Mouse (Mus musculus) midbrain, embryonic 10.5 days (tissue): ENCODE data around the gene Macf1. TPM values are rescaled to one million over a fixed set of nuclear protein-coding genes. Genes with fewer than 3 reads are reported as not detected.

ENCODE experiments used
- DNase-seq: peaks from one replicate; pipeline ENCODE4 v3.0.0-alpha.2; 2017; ENCODE audit warnings: low spot score
- H3K27ac ChIP-seq: fragments of 300-500 bp; sonication (generic); replicated peaks from 2 replicates; pipeline ENCODE4 v1.5.1; 2016; ENCODE audit warnings: mild to moderate bottlenecking
- H3K27me3 ChIP-seq: fragments of 300-500 bp; sonication (generic); 2 replicates; pipeline ENCODE4 v1.6.1; 2016; ENCODE audit warnings: low read depth, mild to moderate bottlenecking; ENCODE audit not compliant: poor library complexity, severe bottlenecking
- H3K36me3 ChIP-seq: fragments of 300-500 bp; sonication (generic); 2 replicates; pipeline ENCODE4 v1.6.1; 2016; ENCODE audit warnings: mild to moderate bottlenecking, moderate library complexity
- H3K4me1 ChIP-seq: fragments of 300-500 bp; sonication (generic); 2 replicates; pipeline ENCODE4 v1.6.1; 2016
- H3K4me3 ChIP-seq: fragments of 300-500 bp; sonication (generic); 2 replicates; pipeline ENCODE4 v1.5.1; 2016; ENCODE audit warnings: mild to moderate bottlenecking, moderate library complexity
- H3K9me3 ChIP-seq: fragments of 300-500 bp; sonication (generic); replicated peaks from 2 replicates; pipeline ENCODE4 v1.6.1; 2016; ENCODE audit warnings: mild to moderate bottlenecking
- WGBS: fragments of 180-500 bp; shearing (Covaris S2); methylation state at CpG from one replicate; pipeline ENCODE4 v1.1.7; 2016; 5-methylcytosine and 5-hydroxymethylcytosine counted together
- polyA plus RNA-seq: library from polyadenylated mRNA; unstranded; fragments of >200 nt; fragmentation: Nextera tagmentation; extraction: Ambion mirVana; gene quantifications from 2 replicates; pipeline ENCODE4 v1.2.1, GENCODE M21; 2016

The Macf1 gene
- polyA plus RNA-seq, 1 experiment from 2014 or later: 39.2 TPM

DNA sequence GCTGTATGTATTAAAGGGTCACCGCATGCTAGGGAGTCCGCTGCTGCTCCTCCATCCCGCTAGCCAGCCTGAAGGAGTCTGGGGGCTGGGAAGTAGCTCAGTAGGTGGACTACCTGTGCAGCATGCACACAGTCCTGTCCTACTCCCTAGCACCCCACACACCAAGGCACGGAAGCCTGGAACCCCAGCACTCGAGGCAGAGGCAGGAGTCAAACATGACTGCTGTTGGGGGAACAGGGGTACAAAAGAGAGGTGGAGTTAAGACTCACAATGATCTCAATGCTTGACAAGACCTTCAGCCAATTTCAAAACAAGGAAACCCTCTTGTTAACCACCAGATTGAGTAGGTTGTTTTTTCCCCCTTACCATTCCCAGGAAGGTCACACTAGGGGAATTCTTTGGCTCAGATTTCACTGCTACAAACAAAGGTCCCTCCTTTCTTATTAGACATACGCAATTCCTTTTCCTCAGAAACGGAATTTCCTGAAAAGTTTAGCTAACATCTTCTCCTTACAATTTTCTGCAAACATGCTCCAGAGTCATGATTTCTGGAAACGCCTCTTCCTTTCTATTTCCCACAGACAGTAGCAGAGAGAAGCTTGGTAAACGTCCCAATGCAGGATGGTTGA lies 256.8 kb downstream of the Macf1 start:
- Histone ChIP-seq H3K27ac (no peak overlapping the region), H3K27me3 (no peaks in the 10 kb centered on the region), H3K9me3 (no peaks in the 10 kb centered on the region), H3K4me3 (no peak overlapping the region), H3K36me3 (peaks cover 84% of the 10 kb centered on the region), H3K4me1 (no peaks in the 10 kb centered on the region)
- no peak for DNase-seq
- 89% methylated on average over 9 of the region's 9 CpGs for WGBS

DNA sequence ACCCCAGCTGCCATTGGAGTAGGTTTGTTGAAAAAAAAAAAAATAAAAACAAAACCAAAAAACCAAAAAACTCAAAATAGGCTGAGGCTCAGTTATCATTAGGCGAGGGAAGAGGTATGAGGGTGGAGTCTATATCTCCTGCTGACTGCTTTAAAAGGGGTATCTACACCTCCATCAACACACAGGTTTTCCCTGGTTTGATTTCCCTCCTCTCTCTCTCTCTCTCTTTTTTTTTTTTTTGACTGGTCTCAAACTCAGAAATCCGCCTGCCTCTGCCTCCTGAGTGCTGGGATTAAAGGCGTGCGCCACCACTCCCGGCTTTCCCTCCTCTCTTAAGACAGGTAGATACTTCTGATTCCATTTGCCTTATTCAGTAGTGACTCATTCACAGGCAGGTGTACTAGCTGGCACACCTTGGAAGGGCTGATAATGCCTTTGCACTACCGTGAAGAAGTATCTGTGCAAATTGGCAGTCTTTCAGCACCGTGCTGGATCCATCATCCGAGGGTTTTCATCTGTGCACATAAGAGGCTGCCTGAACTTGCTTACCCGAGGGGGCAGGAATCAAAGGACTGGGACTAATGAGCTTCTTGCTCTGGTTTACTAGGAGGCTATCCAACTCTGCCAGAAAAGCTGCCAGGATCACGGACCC lies 257.6 kb downstream of the Macf1 start:
- Histone ChIP-seq H3K36me3 (peaks cover 76% of the 10 kb centered on the region), H3K27ac (no peak overlapping the region), H3K4me1 (no peaks in the 10 kb centered on the region), H3K9me3 (no peaks in the 10 kb centered on the region), H3K27me3 (no peaks in the 10 kb centered on the region), H3K4me3 (no peak overlapping the region)
- DNase-seq: no peak
- WGBS: 95% methylated on average over 10 of the region's 10 CpGs

DNA sequence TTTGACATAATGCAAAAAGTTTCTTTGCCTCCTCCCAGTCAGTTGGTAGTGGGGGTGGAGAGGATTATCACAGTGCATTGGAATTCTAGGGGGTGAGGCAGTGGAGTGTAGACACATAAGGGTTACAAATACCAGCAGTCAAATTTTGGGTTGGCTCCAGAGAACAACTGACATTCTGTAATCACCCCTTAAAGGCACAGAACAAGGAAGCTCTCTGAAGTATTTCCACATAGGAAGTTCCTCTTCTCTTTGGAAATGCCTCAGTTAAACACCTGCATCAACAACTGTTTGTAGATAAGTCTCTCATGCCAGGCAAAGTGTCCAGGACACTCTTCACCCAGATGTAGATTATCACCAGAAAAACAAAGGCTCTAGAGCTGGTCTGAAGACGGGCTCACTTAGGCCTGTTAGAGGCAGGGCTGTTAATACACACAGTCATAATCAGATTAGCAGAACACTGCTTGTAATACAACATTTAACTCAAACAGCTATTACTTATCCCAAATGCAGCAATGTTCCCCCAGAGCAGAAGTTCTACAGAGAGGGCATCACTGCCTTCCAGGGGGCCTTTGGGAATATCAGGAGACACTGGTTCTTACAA lies 258.4 kb downstream of the Macf1 start:
- DNase-seq: no peak
- H3K4me3 ChIP-seq: no peak overlapping the region
- no peaks in the 10 kb centered on the region for H3K27me3 ChIP-seq
- H3K9me3 ChIP-seq: no peaks in the 10 kb centered on the region
- WGBS: 77% methylated on average over 1 of the region's 1 CpGs
- H3K27ac ChIP-seq: no peak overlapping the region
- H3K4me1 ChIP-seq: no peaks in the 10 kb centered on the region
- peaks cover 68% of the 10 kb centered on the region for H3K36me3 ChIP-seq

DNA sequence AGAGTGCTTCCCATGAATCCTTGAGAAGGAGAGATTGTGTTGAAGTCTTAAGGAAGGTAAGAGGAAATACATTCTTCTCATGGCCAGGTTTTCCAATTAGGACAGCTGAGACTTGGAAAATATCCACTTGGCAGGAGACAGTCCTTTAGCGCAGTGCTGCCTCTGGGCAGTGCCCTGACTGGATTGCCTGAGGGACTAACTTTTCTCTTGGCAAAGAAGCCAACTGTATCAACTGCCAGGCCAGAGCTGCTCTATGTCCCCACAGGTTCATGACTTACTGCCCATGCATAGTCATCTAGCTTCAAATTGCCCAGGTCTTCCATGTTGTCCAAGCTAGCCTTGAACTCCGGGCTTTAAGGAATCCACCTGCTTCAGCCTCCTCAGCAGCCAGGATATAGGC lies 260.1 kb downstream of the Macf1 start:
- no peaks in the 10 kb centered on the region for H3K9me3 ChIP-seq
- peaks cover 52% of the 10 kb centered on the region for H3K36me3 ChIP-seq
- WGBS: 99% methylated on average over 2 of the region's 2 CpGs
- no peak overlapping the region for H3K27ac ChIP-seq
- H3K4me3 ChIP-seq: no peak overlapping the region
- H3K27me3 ChIP-seq: no peaks in the 10 kb centered on the region
- DNase-seq: no peak
- H3K4me1 ChIP-seq: no peaks in the 10 kb centered on the region

DNA sequence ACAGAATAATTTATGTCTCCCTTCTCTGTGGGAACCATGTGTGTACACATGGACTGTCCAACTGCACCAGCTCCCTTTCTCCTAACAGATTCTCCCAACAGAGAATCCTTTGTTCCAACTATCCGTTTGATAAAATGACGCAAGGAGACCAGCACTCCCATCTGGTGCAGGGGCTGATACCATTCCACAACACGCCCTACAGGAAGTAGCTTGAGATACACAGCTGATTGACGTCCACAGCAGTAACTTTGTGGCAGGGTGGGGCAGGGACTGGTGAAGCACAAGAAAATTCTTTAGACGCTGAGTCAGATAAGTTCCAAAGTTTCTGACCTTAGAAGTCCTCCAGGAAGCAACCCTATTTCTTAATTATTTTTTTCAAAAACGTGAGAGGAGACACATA lies 261.3 kb downstream of the Macf1 start:
- Histone ChIP-seq H3K27ac (no peak overlapping the region), H3K27me3 (no peaks in the 10 kb centered on the region), H3K9me3 (no peaks in the 10 kb centered on the region), H3K4me1 (no peaks in the 10 kb centered on the region), H3K36me3 (peaks cover 40% of the 10 kb centered on the region), H3K4me3 (no peak overlapping the region)
- no peak for DNase-seq
- WGBS: 79% methylated on average over 6 of the region's 6 CpGs

DNA sequence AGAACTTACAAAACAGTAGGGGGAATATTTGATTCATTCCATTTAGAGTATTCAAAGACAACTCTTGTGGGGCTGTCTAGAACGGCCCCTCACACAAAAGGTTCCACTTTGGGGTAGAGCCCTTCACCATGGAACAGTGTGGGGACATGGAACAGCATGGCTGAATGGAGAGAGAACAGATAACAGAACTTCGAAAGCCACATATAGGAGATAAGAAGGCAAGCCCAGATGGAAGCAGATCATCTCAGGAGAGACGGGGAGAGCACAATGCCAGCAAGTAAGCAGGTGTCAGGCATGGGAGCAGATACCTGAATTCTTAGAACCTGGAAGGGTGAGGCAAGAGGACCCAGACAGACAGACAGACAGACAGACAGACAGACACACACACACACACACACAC lies 266.1 kb downstream of the Macf1 start:
- WGBS: 91% methylated on average over 3 of the region's 3 CpGs
- H3K36me3 ChIP-seq: 0 out of 2 replicates have a peak, but pooled peaks cover 5% of the 10 kb centered on the region
- H3K4me3 ChIP-seq: no peak overlapping the region
- no peaks in the 10 kb centered on the region for H3K27me3 ChIP-seq
- no peaks in the 10 kb centered on the region for H3K9me3 ChIP-seq
- no peaks in the 10 kb centered on the region for H3K4me1 ChIP-seq
- H3K27ac ChIP-seq: no peak overlapping the region
- DNase-seq: no peak

DNA sequence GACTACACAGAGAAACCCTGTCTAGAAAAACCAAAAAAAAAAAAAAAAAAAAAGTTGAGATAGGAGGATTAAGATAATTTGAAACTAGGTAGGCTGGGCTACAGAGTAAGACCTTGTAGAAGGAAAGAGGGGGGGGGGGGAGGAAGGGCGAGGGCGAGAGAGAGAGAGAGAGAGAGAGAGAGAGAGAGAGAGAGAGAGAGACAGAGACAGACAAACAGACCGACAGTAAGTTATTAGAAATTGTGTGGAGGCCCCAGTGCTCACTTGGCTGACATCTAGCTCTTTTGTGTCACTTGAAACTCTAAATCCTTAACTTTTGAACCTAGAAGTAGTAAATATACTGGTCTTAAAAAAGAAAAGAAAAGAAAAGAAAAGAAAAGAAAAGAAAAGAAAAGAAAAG lies 266.7 kb downstream of the Macf1 start:
- Histone ChIP-seq H3K4me3 (no peak overlapping the region), H3K4me1 (peaks cover 4% of the 10 kb centered on the region), H3K27ac (no peak overlapping the region), H3K9me3 (no peaks in the 10 kb centered on the region), H3K27me3 (no peaks in the 10 kb centered on the region), H3K36me3 (0 out of 2 replicates have a peak, but pooled peaks cover under 1% of the 10 kb centered on the region)
- WGBS: 94% methylated on average over 1 of the region's 3 CpGs
- no peak for DNase-seq

DNA sequence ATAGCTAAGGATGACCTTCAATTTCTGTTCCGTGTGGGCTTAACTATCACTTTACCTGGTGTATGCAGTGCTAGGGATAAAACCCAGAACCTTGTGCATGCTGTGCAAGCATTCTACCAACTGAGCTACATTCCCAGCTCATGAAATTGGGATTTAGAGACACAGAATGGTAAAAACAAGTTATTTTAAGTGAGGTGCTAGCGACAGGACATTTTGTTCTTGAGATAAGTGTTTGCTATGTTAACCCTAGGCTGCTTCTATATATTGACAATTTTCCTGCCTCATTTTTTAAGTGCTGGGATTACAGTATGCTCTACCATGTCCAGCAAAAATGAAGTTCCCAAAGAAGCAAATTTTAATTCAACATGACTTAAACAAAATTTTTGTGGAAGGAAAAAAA lies 267.3 kb downstream of the Macf1 start:
- WGBS: 93% methylated on average over 2 of the region's 2 CpGs
- H3K9me3 ChIP-seq: no peaks in the 10 kb centered on the region

DNA sequence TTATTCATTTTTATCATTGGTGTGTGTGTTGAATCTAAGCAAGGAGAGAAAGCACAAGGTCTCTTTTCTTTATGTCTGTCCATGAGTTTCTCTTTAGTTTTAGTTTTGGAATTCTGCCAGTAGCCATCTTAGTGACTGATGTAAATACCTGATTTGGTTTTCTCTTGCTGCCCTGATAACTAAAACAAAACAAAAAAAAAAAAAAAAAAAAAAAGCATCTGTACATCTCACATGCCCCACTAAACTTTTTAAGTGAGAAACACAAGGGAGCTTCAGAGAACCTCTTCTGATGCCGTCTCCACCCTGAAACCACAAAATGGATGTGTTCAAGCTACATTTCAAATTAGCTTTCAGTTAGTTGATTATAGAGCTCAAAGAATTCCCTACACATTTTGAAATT lies 268.6 kb downstream of the Macf1 start:
- no peak overlapping the region for H3K4me3 ChIP-seq
- no peak overlapping the region for H3K27ac ChIP-seq
- H3K36me3 ChIP-seq: no peaks in the 10 kb centered on the region; the same call in 1 of the 2 replicates
- peaks cover 16% of the 10 kb centered on the region for H3K4me1 ChIP-seq
- H3K9me3 ChIP-seq: no peaks in the 10 kb centered on the region
- WGBS: 92% methylated on average over 1 of the region's 1 CpGs
- no peak for DNase-seq
- H3K27me3 ChIP-seq: no peaks in the 10 kb centered on the region

More for the DNA sequence above, 267.3 kb downstream of the Macf1 start:
- H3K4me3 ChIP-seq: no peak overlapping the region
- H3K27ac ChIP-seq: no peak overlapping the region
- H3K36me3 ChIP-seq: no peaks in the 10 kb centered on the region; the same call in 1 of the 2 replicates
- H3K4me1 ChIP-seq: peaks cover 8% of the 10 kb centered on the region
- no peak for DNase-seq
- H3K27me3 ChIP-seq: no peaks in the 10 kb centered on the region

DNA sequence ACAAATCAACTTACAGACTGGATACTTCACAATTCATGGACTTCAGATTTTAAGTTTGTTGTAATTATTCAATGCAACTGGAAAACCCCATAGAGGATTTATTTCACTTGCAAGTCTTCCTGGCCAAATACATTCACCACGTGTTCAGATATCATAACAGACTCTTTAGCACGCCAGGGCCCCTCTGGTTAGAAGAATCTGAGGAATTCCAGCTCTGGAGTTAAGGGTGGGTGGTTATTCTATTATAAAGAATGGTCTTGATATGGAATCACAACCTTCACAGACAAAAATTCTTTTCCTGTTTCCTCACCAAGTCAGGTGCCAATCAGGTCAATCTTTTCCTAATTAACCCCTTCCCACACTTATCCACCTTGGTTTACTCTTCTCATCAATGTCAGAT lies 270.3 kb downstream of the Macf1 start:
- H3K27ac ChIP-seq: no peak overlapping the region
- 65% methylated on average over 2 of the region's 2 CpGs for WGBS
- DNase-seq: no peak

DNA sequence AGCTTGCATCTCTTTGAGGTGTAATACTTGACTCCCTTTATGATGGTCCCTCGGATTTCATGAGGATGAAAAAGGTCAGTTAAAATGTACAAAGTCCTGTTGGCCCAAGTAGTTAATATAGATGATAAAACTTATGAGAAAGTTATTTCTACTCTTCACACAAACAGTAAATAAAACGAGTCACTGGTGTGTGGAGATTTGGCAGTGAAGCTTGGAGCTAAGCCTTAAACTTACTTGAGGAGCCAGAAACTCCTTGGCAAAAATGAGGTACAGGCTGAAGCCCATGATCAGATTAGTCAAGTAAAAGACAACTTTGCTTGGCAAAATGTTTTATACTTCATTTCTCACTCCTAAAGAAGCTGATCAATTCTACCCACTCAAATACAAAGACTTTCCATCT lies 271.2 kb downstream of the Macf1 start:
- Histone ChIP-seq H3K36me3 (peaks cover 21% of the 10 kb centered on the region), H3K4me1 (peaks cover 41% of the 10 kb centered on the region), H3K9me3 (no peaks in the 10 kb centered on the region), H3K4me3 (no peak overlapping the region; the same call in 1 of the 2 replicates), H3K27ac (no peak overlapping the region), H3K27me3 (no peaks in the 10 kb centered on the region)
- DNase-seq: no peak
- 58% methylated on average over 2 of the region's 2 CpGs for WGBS

More for the DNA sequence above, 270.3 kb downstream of the Macf1 start:
- H3K4me1 ChIP-seq: peaks cover 33% of the 10 kb centered on the region
- no peaks in the 10 kb centered on the region for H3K27me3 ChIP-seq
- H3K36me3 ChIP-seq: peaks cover 13% of the 10 kb centered on the region
- no peak overlapping the region for H3K4me3 ChIP-seq
- no peaks in the 10 kb centered on the region for H3K9me3 ChIP-seq

DNA sequence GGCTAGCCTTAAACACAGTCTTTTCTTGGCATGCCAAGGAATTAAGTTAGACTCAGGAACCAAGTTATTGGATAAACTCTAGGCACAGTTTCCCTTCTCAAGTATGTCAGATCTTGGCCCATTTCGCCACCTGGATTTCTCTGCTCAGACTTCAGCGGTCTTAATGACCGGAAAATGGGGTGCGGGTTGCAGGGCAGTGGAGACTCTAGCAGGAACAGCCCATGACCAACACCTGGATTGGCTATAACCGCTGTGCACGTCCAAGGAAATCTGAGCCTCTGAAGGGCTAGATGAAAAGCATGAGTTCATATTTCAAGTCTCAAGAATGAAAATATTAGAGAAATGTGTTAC lies 271.7 kb downstream of the Macf1 start:
- DNase-seq: no peak
- WGBS: 4% methylated on average over 6 of the region's 6 CpGs

More for the DNA sequence above, 271.7 kb downstream of the Macf1 start:
- Histone ChIP-seq H3K27ac (peak overlapping the region; percentile 97), H3K4me1 (peaks cover 46% of the 10 kb centered on the region), H3K36me3 (peaks cover 26% of the 10 kb centered on the region), H3K27me3 (no peaks in the 10 kb centered on the region), H3K9me3 (no peaks in the 10 kb centered on the region), H3K4me3 (peak overlapping the region; percentile 66)
